ENCODE assay signal across 8 mouse cellular contexts in the genomic region with DNA sequence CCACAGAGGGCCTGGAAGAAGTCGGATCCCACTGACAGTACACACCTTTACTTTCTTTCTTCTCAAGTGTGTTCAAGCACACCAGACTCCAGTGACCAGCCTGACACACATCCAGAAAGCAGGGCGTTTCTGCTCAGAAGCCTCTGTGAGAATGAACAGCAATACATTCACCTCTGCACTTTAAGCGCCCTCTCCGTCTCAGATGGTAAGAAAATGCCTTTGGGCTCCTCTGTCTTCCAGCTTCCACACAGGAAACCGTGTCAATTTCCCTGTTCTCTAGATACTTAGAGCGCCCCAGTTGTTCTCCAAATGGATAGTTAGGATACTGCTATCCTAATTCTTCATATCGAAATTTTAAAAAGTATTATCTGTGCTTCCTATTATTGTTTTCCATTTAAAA. TPM values are rescaled to one million over a fixed set of nuclear protein-coding genes. Genes with fewer than 3 reads are reported as not detected.
A peak's percentile ranks its signal among the peaks of the same experiment; 100 is the strongest.
DNase-seq lines count a peak whose midpoint lies in the region; ATAC-seq and TF ChIP-seq lines count a peak whose summit lies in the region.

No protein-coding gene starts in this region.

- no peaks in the 10 kb centered on the region for H3K36me3 ChIP-seq in heart, embryonic 16.5 days (ENCODE audit: control insufficient read depth, insufficient read depth)
- no peaks in the 10 kb centered on the region for H3K36me3 ChIP-seq in hindbrain, embryonic 14.5 days (replicated peaks; ENCODE audit: control insufficient read depth, insufficient read depth)
- no peaks in the 10 kb centered on the region for H3K36me3 ChIP-seq in midbrain, embryonic 15.5 days (replicated peaks)

- DNase-seq in heart, postnatal 10 days: no peak
- peak; percentile 28 for DNase-seq in brain, embryonic 14.5 days (ENCODE audit: low read depth)
- DNase-seq in hindbrain, embryonic 14.5 days (ENCODE audit: low spot score): no peak
- no peak for DNase-seq in ovary, postnatal 10 days (ENCODE audit: low spot score)
- no peak for DNase-seq in right cerebral cortex, postnatal 14 days
- DNase-seq in cerebellum, adult 8-10 months: no peak

- H3K4me1 ChIP-seq in heart, embryonic 16.5 days (ENCODE audit: control insufficient read depth, insufficient read depth, low read length): peaks cover 25% of the 10 kb centered on the region
- H3K4me1 ChIP-seq in hindbrain, embryonic 14.5 days (replicated peaks; ENCODE audit: control insufficient read depth, insufficient read depth, low read length): peaks cover 25% of the 10 kb centered on the region
- peaks cover 36% of the 10 kb centered on the region for H3K4me1 ChIP-seq in midbrain, embryonic 15.5 days

- H3K27ac ChIP-seq in heart, embryonic 16.5 days (ENCODE audit: low read length): no peak overlapping the region
- H3K27ac ChIP-seq in hindbrain, embryonic 14.5 days: no peak overlapping the region
- peak overlapping the region; percentile 34; the same call in 1 of the 2 replicates for H3K27ac ChIP-seq in midbrain, embryonic 15.5 days

- no peak for TF ChIP-seq CTCF in brain, embryonic 14.5 days (IDR thresholded peaks at IDR 0.05; ENCODE audit: borderline replicate concordance, extremely low read depth, insufficient read depth, insufficient read length)

- peak overlapping the region; percentile 37 for H3K4me3 ChIP-seq in heart, embryonic 16.5 days (ENCODE audit: low read length)
- H3K4me3 ChIP-seq in hindbrain, embryonic 14.5 days (replicated peaks; ENCODE audit: low read length): peak overlapping the region; percentile 96
- H3K4me3 ChIP-seq in midbrain, embryonic 15.5 days: peak overlapping the region; percentile 49

- peak overlapping the region; percentile 22 for H3K9ac ChIP-seq in heart, embryonic 16.5 days (ENCODE audit: low read length)
- peak overlapping the region; percentile 98 for H3K9ac ChIP-seq in hindbrain, embryonic 14.5 days
- peak overlapping the region; percentile 42 for H3K9ac ChIP-seq in midbrain, embryonic 15.5 days

- intact Hi-C loops in heart, postnatal 10 days (cut with DNase I): loop anchor here (5.0 kb wide), 1 partner anchor 36 kb away; no protein-coding TSS in a partner anchor

- ATAC-seq in heart, embryonic 16.5 days (replicated peaks; ENCODE audit: extremely low read depth, insufficient read depth, low FRiP score): no peak
- ATAC-seq in hindbrain, embryonic 14.5 days (ENCODE audit: low FRiP score): no peak
- no peak for ATAC-seq in midbrain, embryonic 15.5 days (replicated peaks)

- 31% methylated on average over 7 of the region's 7 CpGs for WGBS in heart, embryonic 16.5 days
- 21% methylated on average over 7 of the region's 7 CpGs for WGBS in hindbrain, embryonic 14.5 days
- 20% methylated on average over 7 of the region's 7 CpGs for WGBS in midbrain, embryonic 15.5 days

- 0 out of 2 replicates have a peak, but pooled peaks cover 2% of the 10 kb centered on the region for H3K9me3 ChIP-seq in heart, embryonic 16.5 days (replicated peaks; ENCODE audit: control insufficient read depth, low read length)
- H3K9me3 ChIP-seq in hindbrain, embryonic 14.5 days (ENCODE audit: control insufficient read depth, low read length): no peaks in the 10 kb centered on the region
- H3K9me3 ChIP-seq in midbrain, embryonic 15.5 days: no peaks in the 10 kb centered on the region

- TF ChIP-seq POLR2A in brain, embryonic 14.5 days (IDR thresholded peaks at IDR 0.05; ENCODE audit: borderline replicate concordance, extremely low read depth, insufficient read depth, insufficient read length, poor library complexity, severe bottlenecking): no peak

- no peaks in the 10 kb centered on the region for H3K27me3 ChIP-seq in heart, embryonic 16.5 days (ENCODE audit: control insufficient read depth, insufficient read depth, low read length)
- H3K27me3 ChIP-seq in hindbrain, embryonic 14.5 days (ENCODE audit: control insufficient read depth, insufficient read depth, low read length): no peaks in the 10 kb centered on the region
- H3K27me3 ChIP-seq in midbrain, embryonic 15.5 days (replicated peaks): no peaks in the 10 kb centered on the region

- peak overlapping the region; percentile 98 for H3K4me2 ChIP-seq in heart, embryonic 16.5 days (ENCODE audit: low read depth, low read length)
- peak overlapping the region; percentile 82 for H3K4me2 ChIP-seq in hindbrain, embryonic 14.5 days (replicated peaks)
- H3K4me2 ChIP-seq in midbrain, embryonic 15.5 days: peak overlapping the region; percentile 73

RNA-seq across cellular contexts. Expression of a gene that starts 2.2 kb away (rescaled TPM):
- polyA plus RNA-seq in heart, embryonic 16.5 days (2015; fragmentation: Nextera tagmentation; extraction: Ambion mirVana): 5.4 and 5.6 TPM in 2 replicates
- 10 to 100 TPM; 32.5 to 33.9 TPM for total RNA-seq in heart, postnatal 10 days (2021)
- polyA plus RNA-seq in brain, embryonic 14.5 days (2012; rRNA removed): 38.1 and 65.6 TPM in 2 replicates
- 59.5 and 62.9 TPM in 2 replicates for polyA plus RNA-seq in hindbrain, embryonic 14.5 days (2014; fragmentation: Nextera tagmentation; extraction: Ambion mirVana)
- 31.1 and 31.2 TPM in 2 replicates for polyA plus RNA-seq in midbrain, embryonic 15.5 days (2015; fragmentation: Nextera tagmentation; extraction: Ambion mirVana)

Comparison
In these comparisons a context has a peak if more than half of its experiments do, and no peak if none do; other contexts are left out.
1. H3K4me3 ChIP-seq: peak in every context shown above with its lines; median percentile 96 in hindbrain, embryonic 14.5 days; 49 in midbrain, embryonic 15.5 days; 37 in heart, embryonic 16.5 days.
2. H3K9ac ChIP-seq: peak in every context shown above with its lines; median percentile 98 in hindbrain, embryonic 14.5 days; 42 in midbrain, embryonic 15.5 days; 22 in heart, embryonic 16.5 days.